Mouse (Mus musculus) ES-Bruce4 (cell line): ENCODE measurements around the gene Tubd1. TPM values are rescaled to one million over a fixed set of nuclear protein-coding genes. Genes with fewer than 3 reads are reported as not detected.
A peak's percentile ranks its signal among the peaks of the same experiment; 100 is the strongest.
"Not testable (repeated sequence)": the region's sequence is repeated elsewhere in the genome, so short reads cannot be mapped to it uniquely, and the experiment has no call there.

ENCODE experiments used
- H3K27ac ChIP-seq: 2 replicates; pipeline ENCODE4 v1.5.1; 2012; ENCODE audit warnings: low read length, inconsistent platforms; ENCODE audit not compliant: insufficient read depth
- H3K27me3 ChIP-seq: 2 replicates; pipeline ENCODE4 v1.6.1; 2012; ENCODE audit warnings: mild to moderate bottlenecking, low read length, inconsistent platforms; ENCODE audit not compliant: control insufficient read depth, poor library complexity, insufficient read depth, severe bottlenecking
- H3K36me3 ChIP-seq: 2 replicates; pipeline ENCODE4 v1.6.1; 2012; ENCODE audit warnings: inconsistent platforms, mild to moderate bottlenecking, low read length, moderate library complexity; ENCODE audit not compliant: control insufficient read depth, poor library complexity, insufficient read depth, severe bottlenecking
- H3K4me1 ChIP-seq: one replicate; pipeline ENCODE4 v1.8.1; 2011; ENCODE audit warnings: low read length; ENCODE audit not compliant: control insufficient read depth, insufficient read depth
- H3K4me3 ChIP-seq: 2 replicates; pipeline ENCODE4 v1.5.1; 2011; ENCODE audit warnings: low read depth, mild to moderate bottlenecking, low read length
- H3K9ac ChIP-seq: 2 replicates; pipeline ENCODE4 v1.6.1; 2012; ENCODE audit warnings: low read depth, mild to moderate bottlenecking, inconsistent platforms; ENCODE audit not compliant: poor library complexity, severe bottlenecking
- H3K9me3 ChIP-seq: replicated peaks from 2 replicates; pipeline ENCODE4 v1.6.1; 2012; ENCODE audit warnings: mild to moderate bottlenecking, low read length, inconsistent platforms; ENCODE audit not compliant: control insufficient read depth, poor library complexity, insufficient read depth, severe bottlenecking
- CTCF ChIP-seq: IDR thresholded peaks from one replicate; pipeline ENCODE4 v1.8.1; 2011; ENCODE audit warnings: low read depth, low read length
- EP300 ChIP-seq: IDR thresholded peaks from 2 replicates; pipeline ENCODE4 v1.6.1; 2011; ENCODE audit warnings: low read depth, low read length; ENCODE audit not compliant: insufficient read depth
- POLR2A ChIP-seq: IDR thresholded peaks from one replicate; pipeline ENCODE4 v1.8.1; 2011; ENCODE audit warnings: low read length; ENCODE audit not compliant: insufficient read depth
- polyA plus RNA-seq: library from polyadenylated mRNA; stranded (reverse); fragments of >200 nt; gene quantifications from 2 replicates; pipeline ENCODE4 v1.2.4, GENCODE M21; 2011; ENCODE audit warnings: low read depth; ENCODE audit not compliant: missing spikeins, insufficient read depth, insufficient read length

The Tubd1 gene
- polyA plus RNA-seq, 1 experiment, result 9.7 TPM

GRCm38 (mm10) chr11:86507991-86508390 is 36.8 kb upstream of the Tubd1 start:
- no peaks in the 10 kb centered on the region for H3K4me1 ChIP-seq
- H3K27me3 ChIP-seq, result no peaks in the 10 kb centered on the region
- TF ChIP-seq EP300, result no peak
- no peak for TF ChIP-seq CTCF
- no peak for TF ChIP-seq POLR2A
- H3K9me3 ChIP-seq, result no peaks in the 10 kb centered on the region
- no peak overlapping the region for H3K4me3 ChIP-seq
- H3K27ac ChIP-seq, result peak overlapping the region; percentile 80
- H3K36me3 ChIP-seq, result peaks cover 53% of the 10 kb centered on the region
- no peak overlapping the region for H3K9ac ChIP-seq

- Histone ChIP-seq H3K4me3 (no peak overlapping the region), H3K27me3 (no peaks in the 10 kb centered on the region), H3K27ac (no peak overlapping the region), H3K9ac (no peak overlapping the region), H3K9me3 (no peaks in the 10 kb centered on the region), H3K36me3 (peaks cover 52% of the 10 kb centered on the region), H3K4me1 (no peaks in the 10 kb centered on the region)
- TF ChIP-seq EP300, result no peak
- no peak for TF ChIP-seq POLR2A
- no peak for TF ChIP-seq CTCF
Measured at GRCm38 (mm10) chr11:86516620-86517019, 28.2 kb upstream of the Tubd1 start.

- H3K9me3 ChIP-seq, result no peaks in the 10 kb centered on the region
- no peak overlapping the region for H3K27ac ChIP-seq
- peaks cover 53% of the 10 kb centered on the region for H3K36me3 ChIP-seq
- H3K9ac ChIP-seq, result no peak overlapping the region
- no peaks in the 10 kb centered on the region for H3K27me3 ChIP-seq
- TF ChIP-seq POLR2A (no peak), EP300 (no peak), CTCF (no peak)
- H3K4me1 ChIP-seq, result no peaks in the 10 kb centered on the region
- H3K4me3 ChIP-seq, result no peak overlapping the region
Measured at GRCm38 (mm10) chr11:86517229-86517628, 27.6 kb upstream of the Tubd1 start.

GRCm38 (mm10) chr11:86519751-86520150 is 25.0 kb upstream of the Tubd1 start:
- Histone ChIP-seq H3K36me3 (peaks cover 61% of the 10 kb centered on the region), H3K9ac (no peak overlapping the region), H3K9me3 (no peaks in the 10 kb centered on the region), H3K27me3 (no peaks in the 10 kb centered on the region), H3K4me1 (no peaks in the 10 kb centered on the region), H3K27ac (no peak overlapping the region), H3K4me3 (no peak overlapping the region)
- TF ChIP-seq CTCF, result no peak
- no peak for TF ChIP-seq POLR2A
- TF ChIP-seq EP300, result no peak

GRCm38 (mm10) chr11:86527528-86527927 is 17.3 kb upstream of the Tubd1 start:
- no peak overlapping the region for H3K9ac ChIP-seq
- no peaks in the 10 kb centered on the region for H3K9me3 ChIP-seq
- H3K27me3 ChIP-seq, result no peaks in the 10 kb centered on the region
- H3K27ac ChIP-seq, result no peak overlapping the region
- no peaks in the 10 kb centered on the region for H3K4me1 ChIP-seq
- TF ChIP-seq POLR2A, result no peak
- TF ChIP-seq CTCF, result no peak
- TF ChIP-seq EP300, result no peak
- no peak overlapping the region for H3K4me3 ChIP-seq
- peaks cover 47% of the 10 kb centered on the region for H3K36me3 ChIP-seq

- Histone ChIP-seq H3K9ac (no peak overlapping the region), H3K27me3 (no peaks in the 10 kb centered on the region), H3K9me3 (no peaks in the 10 kb centered on the region), H3K27ac (no peak overlapping the region), H3K4me1 (no peaks in the 10 kb centered on the region), H3K36me3 (peaks cover 27% of the 10 kb centered on the region), H3K4me3 (no peak overlapping the region)
- TF ChIP-seq EP300, result no peak
- TF ChIP-seq CTCF, result peak; percentile 8
Measured at GRCm38 (mm10) chr11:86532834-86533233, 12.0 kb upstream of the Tubd1 start.

GRCm38 (mm10) chr11:86533302-86533701 is 11.5 kb upstream of the Tubd1 start:
- not testable (repeated sequence) for H3K27me3 ChIP-seq, H3K4me3 ChIP-seq, H3K9me3 ChIP-seq, H3K9ac ChIP-seq, H3K27ac ChIP-seq, H3K4me1 ChIP-seq
- H3K36me3 ChIP-seq, result peaks cover 27% of the 10 kb centered on the region
